Mouse (Mus musculus) T-helper 1 cell (primary cell): ENCODE measurements at regions not wholly inside any gene's neighbourhood (a gene's known extent, or its start where the extent isn't known, plus 50 kb on each side); places are given as distances from the start of the nearest gene placed in this dataset.

Source experiments
- in situ Hi-C: fragments of 300-600 bp; cut with MboI, MseI; formaldehyde crosslinking; loops from one replicate; pipeline ENCODE4 v1.15.1; 2025; ENCODE audit warnings: high pct_unique_total_duplicates

DNA sequence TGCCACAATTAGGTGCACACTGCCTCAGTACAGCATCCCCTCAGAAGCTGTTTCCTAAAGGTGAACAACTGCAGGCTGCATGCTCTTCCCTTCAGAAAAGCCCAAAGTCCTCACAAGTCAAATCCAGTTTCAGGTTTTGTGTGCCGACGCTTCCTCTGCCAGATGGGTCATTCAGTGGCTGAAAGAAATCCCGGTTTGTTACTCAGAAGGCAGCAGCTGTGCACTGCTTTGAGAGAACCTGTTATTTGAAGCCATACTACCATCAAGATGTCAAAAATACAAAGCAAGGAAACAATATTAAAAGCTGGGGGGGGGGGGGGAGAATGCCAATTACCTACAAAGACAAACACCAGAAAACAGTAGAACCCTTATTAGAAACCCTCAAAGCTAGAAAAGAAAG is 678.7 kb downstream of the Utrn start:
- in situ Hi-C loops = no loop called here

DNA sequence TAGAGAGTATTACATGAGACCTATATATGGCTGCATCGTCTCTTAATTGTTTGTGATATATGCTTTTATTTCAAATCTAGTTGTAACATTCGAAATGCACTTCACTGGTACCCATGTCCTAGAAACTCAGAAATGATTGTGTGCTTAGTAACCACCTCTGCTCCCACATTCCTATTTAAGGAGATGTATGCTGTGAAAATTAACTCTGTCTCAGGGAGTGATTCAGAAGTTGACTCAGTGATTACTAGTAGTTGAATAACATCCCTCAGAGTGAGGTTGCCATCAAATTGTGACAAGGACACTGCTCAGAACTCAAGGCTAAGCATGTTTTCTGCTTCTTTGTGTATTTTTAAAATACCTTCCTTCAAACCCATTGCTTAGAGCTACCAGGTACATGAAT is 661.9 kb downstream of the Utrn start:
- in situ Hi-C loops = no loop called here

DNA sequence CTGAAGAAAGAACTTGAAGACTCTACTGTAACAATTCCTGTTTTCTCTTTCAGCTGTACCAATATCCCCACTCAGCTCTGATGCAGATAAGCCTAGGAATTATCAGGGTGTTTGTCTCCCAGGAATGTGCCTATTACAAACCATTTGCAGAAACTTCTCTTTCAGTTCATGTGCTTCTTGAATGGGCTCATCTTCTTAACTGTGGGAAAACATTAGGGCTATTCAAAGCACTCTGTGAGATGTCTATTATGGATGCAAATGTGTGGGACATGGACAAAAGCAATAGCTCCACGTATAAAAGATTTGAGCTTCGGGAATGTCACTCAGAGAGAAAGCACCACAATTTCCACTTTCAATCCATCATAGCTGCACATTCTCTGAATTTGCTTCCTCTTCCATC is 659.0 kb downstream of the Utrn start:
- in situ Hi-C loops = no loop called here

DNA sequence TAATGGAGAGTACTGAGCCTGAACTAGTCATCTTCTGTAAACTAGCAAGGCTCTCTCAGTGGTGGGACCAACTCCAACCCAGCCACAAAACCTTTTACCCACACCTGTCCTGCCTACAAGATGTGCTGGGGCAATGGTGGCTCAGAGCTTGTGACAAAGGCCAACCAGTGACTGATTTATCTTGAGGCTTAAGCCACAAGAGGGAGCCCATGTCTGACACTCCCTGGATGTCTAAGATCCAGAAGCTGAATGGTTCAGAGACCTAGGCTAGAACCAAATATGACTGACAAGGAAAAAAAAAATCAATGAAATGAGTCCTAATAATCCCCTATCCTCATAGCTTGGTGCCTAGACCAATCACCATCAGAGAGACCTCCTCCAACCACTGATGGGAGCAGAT is 650.3 kb downstream of the Utrn start:
- in situ Hi-C loops = no loop called here

DNA sequence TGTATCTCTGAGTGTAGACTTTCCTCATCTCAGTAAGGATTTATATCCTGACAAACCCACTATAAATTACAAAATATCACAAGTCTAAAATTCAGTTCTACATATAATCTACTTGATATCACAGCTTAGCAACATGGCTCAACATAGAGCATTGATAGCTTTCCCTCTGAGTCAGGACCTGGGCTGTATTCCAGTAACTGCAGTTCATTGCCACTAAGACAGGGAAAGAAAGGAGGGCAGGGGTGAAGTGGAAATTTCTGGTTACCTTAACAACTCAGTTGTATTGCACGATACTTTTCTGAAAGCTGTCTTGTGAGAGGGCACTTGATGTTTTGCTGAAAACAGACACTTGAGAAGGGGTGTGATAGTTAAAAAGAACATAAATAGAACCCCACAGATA is 635.0 kb downstream of the Utrn start:
- in situ Hi-C loops = loop anchor here (5.0 kb wide), 1 partner anchor 47 kb away; no protein-coding TSS in a partner anchor

DNA sequence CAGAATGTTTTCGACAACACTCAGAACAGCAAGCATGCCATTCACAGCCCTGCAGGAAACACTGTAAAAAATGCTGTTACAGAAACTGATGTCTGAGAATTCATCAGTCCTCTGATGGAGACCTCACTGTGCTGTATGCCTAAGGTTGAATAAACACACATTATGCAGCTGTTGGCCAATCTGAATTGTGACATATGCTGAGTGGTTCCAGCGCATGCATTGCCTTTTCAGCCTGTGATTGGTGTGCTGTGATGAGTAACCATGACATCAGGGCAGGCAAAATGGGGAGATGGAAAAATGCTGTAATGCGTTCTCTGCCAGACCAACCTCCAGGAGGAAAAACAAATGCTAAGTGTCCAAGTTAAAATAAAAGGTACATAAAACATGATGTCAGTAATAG is 620.3 kb downstream of the Utrn start:
- in situ Hi-C loops = no loop called here

DNA sequence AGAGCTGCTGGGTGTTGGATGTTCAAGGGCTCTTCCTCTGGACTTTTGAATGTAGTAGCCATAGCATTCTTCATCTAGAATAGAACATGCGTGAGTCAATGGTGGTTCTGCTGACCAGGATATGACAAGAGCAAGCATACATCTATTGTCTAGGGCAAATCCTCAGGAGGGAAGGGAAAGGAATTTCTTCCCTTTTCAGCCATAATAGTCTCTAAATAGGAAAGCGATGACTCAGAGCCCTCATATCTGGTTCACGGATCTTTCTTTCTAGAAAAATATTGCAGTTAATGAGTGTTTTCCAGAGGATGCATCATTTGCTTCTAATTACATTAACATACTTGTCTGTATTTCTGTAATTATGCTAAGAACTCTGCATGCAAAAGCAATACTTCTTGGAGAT is 615.9 kb downstream of the Utrn start:
- in situ Hi-C loops = no loop called here

DNA sequence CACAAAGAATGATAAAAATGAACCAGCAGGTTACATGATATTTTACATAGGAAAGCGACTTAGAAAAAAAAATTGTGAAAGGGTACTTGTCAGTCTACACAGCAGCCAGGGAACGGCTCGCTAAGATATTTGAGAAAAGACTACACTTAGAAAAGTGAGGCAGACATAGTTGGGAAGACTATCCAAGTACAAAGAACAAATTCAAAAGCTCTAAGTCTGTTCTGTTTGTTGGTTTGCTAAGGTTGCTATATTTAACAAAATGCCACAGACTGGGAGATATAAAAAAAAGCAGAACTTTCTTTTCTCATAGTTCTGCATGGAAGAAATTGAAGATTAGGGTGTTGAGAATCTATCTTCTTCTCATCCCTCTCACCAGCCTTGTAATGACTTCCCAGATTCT is 583.5 kb downstream of the Utrn start:
- in situ Hi-C loops = no loop called here

DNA sequence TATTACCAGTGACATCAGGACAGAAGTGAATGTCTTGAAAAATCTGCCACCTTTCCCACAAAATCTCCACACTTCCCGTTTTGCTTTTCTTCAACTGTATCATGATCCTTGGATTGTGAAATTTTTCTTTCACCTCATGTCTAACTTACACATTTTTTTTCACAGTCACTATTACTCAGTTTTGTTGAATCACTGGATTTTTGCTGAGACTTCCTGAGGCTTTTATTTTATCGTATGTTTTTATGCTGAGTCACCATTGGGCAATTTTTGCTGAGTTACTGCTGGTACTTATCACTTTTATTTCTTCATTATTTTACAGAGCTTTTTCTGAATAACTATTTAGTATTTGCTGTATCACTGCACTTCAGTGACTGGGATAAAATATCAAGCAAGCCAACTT is 570.3 kb downstream of the Utrn start:
- in situ Hi-C loops = no loop called here

DNA sequence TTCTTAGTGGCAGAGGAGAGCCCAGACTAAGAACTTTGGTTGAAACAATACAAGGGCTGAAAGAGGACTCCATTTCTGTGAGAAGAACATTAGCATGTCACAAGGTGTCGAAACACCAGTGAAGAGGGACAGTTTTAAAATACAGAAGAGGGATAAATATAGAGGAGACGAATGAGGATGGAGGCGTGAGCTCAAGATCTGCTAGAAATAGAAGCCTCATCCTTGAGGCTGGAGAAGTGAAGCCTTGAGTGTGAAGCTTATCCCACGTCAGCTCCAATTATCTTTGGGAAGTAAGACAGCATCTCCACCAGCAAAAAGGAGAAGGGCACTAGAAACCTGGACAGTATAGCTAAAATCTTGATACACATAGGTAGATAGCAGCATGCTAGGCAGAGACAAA is 566.8 kb downstream of the Utrn start:
- in situ Hi-C loops = no loop called here

DNA sequence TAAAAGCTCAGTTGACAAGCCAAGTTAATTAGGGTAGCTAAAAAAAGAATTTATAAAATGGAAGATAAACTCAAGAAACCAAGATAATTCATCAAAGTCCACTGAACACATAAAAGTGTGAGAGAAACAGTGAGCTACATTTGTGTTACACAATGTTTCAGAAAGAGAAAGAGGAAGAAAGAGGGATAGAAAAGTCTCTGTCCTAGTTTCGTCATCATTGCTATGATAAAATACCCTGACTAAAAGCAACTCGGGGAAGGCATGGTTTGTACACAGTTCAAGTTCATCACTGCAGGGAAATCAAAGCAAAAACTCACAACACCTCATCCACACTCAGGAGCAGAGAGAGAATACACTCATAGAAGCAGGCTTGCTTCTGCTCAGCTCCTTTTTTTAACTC is 548.9 kb downstream of the Utrn start:
- in situ Hi-C loops = no loop called here
